Mouse (Mus musculus): ENCODE measurements around the gene Tbc1d4.

Gene Tbc1d4

GRCm38 (mm10) chr14:101532090-101532695, 76.8 kb downstream of the Tbc1d4 start:
- DNase-seq (ENCODE audit: low read depth), result no peak

DNA sequence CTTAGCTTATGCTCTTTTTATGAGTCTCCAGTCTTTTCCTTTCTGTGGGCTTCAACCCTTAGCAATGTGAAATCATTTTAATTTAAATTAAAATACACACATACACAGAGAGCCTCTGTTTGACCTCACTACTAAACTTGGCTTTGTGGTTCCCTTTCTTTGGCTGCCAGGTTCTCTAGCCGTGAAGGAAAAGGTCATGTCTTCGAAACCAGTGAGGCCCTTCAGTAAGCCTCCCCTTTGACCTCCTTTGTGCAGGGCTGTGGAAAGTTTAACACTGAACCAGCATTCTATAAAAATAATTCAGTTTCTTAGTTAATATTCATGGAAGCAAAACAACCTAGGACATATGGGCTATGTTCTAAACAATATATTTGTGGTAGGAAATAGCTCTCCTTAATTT, 78.5 kb downstream of the Tbc1d4 start:
- DNase-seq (ENCODE audit: low read depth), result no peak

GRCm38 (mm10) chr14:101529194-101529593, 79.8 kb downstream of the Tbc1d4 start:
- no peak for DNase-seq (ENCODE audit: low read depth)

DNA sequence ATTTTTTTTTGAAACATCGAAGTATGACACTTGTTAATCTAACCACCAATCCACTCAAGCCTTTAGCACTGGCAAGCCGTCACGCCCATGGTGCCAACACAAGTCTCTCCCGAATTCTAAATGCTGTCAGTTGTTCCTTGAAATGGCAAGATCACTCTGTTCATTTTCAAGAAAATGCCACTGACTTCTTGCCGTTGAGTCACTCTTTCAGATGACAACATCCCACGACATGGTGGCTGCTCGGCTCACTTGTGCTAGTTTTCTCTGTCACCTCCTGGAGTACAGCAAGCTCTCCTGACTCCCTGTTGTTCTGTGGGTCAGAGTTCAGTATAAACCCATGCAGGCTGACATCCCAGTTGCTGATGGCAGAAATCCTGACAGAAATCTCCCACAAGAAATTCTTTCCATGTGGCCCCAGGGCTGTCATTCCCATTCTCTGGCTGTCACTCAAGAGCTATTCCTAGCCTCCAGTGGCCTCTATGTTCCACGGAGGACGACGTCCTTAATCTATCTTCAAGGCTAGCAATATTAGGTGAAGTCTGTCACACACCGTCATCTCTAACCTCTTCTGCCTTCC, 81.5 kb downstream of the Tbc1d4 start:
- DNase-seq (ENCODE audit: low read depth), result no peak

DNA sequence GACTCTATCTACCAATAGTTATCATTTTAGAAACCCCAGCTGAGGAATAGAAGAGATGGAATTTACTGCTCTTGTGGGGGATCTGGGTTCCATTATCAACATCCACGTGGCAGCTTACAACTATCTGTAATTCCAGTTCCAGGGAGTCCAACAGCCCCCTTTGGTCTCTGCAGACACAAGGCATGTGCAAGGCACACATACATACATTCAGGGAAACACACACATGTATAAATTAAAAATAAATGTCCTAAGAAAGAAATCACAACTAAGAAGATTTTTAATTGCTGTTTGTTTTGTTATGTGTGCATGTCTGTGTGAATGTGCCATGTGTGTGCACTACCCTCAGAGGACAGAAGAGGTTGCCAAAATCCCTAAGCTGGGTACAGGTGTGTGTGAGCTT, 82.5 kb downstream of the Tbc1d4 start:
- DNase-seq (ENCODE audit: low read depth), result no peak

DNA sequence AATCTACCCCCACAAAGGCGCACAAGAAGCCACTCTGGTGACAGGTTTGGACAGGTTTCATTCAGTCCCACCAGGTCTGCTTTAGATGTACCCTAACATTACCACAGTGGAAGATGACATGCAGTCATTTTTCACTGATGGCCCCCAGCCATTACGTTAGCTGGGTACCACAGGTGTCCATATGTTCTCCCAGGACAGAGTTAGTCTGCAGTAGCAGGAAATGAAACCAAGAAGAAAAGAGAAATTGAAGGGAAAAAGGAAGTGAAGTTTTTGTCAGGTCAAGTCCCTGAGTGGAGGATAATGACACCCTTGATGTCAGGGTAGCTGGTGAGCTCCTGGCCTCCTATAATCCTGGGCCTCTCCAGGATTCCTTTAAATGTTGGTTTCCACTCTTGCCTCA, 89.0 kb downstream of the Tbc1d4 start:
- no peak for DNase-seq (ENCODE audit: low read depth)

DNA sequence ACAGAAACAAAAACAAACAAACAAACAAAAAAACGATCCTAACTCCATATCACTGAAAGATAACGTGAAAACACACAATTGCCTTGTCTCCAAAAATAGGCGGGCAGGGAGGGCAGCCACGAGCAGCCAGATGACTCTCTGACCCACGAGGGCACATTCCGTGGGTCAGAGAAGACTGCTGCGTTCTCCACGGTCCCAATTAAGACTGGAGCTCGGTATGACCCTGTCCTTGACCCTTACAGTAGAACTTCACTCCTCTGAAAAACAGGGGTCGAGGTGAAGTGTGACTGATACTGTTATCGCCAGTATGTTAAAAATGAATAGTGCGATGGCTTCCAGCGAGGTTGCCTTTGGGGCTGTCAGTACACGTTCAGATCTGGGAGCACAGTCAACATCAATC, 90.7 kb downstream of the Tbc1d4 start:
- DNase-seq (ENCODE audit: low read depth), result no peak

DNA sequence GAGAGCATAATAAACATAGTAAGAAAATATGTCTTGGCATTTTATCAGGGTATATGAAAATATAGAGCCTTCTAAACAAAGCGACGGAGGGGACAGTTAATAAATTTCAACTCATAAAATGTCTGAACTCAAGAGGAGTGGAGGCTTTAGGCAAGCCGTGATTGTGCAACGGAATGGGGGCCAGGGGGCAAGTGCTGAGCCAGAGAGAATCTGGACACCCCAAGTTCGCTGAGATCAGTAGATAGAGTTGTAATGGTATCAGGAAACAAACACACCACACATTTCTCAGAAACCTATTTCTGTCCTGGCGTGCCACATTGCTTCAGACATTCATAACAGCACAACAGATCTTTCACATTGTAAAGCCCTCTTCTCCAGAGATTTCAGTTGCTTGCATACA, 91.2 kb downstream of the Tbc1d4 start:
- no peak for DNase-seq (ENCODE audit: low read depth)

DNA sequence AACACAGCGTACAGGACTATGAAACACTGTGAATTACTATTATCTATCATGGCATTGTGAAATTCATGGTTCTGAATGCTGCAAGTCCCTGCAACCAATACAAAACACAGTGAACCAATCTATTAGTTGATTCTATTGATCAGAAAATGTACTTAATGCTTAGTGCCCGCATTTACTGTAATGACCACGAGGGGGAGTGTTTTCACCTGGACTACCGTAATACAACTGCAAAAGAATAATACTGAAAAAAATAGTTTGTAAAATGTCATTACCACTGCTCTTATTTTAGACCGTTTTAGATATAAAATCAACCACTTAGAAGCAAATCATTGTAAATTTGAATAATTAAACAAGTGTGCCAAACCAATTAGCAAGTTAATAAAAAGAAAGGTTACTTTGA, 91.7 kb downstream of the Tbc1d4 start:
- DNase-seq (ENCODE audit: low read depth), result peak; percentile 9

- DNase-seq (ENCODE audit: low read depth), result no peak
Measured at GRCm38 (mm10) chr14:101516864-101517263, 92.1 kb downstream of the Tbc1d4 start.

DNA sequence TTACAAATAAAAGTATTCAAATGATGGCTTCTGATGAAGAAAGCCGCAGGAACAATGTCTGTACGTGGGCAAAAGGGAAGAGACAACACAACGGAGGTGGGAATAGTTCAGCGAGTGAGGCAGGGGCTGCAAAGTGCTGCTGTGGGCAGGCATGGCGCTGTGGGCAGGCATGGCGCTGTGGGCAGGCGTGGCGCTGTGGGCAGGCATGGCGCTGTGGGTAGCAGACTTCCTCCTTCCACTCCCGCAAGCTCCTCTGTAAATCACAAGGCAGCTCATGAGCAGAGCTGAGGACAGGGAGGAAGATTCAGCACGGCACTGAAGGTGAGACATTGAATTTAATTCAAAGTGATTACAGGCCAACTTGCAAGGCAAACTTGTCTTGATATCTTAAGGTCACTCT, 93.0 kb downstream of the Tbc1d4 start:
- no peak for DNase-seq (ENCODE audit: low read depth)

DNA sequence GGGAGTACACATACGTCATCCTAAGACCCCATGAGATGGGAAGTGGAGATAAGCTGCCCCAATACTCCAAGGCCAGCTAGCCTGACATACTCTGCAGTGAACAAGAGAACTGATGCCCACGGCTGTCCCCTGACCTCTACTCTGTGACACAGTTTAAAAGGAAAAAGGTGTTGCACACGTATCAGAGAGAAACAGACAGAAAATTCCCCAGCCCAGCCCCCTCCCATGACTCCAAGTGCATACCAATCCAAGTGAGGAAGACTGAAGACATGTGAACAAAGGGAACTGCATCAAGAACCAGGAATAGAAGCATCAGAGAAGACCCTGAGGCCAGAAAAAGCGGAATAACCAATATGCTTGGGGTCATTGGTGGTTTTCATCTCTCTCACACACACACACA, 93.7 kb downstream of the Tbc1d4 start:
- DNase-seq (ENCODE audit: low read depth), result no peak

DNA sequence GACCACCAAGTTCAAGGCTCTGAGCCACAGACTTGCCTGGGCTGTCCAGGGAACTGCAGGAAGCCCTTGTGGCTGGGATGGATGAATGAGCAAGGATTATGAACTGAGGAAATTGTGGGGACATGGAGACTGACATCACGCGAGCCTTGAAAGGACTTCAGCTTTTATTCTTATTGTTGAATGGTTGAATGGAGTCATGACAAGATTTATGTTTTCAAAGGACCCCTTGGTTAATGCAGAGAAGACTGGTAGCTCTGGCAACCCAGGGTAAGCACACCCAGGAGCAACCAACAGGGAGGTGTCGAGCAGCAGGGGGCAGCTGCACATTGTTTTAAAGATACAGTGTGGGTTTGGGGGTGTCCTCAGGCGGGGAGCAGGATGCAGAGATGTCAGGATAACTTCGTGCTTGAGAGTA, 94.4 kb downstream of the Tbc1d4 start:
- DNase-seq (ENCODE audit: low read depth), result no peak

- DNase-seq (ENCODE audit: low read depth), result no peak
Measured at GRCm38 (mm10) chr14:101513163-101513562, 95.8 kb downstream of the Tbc1d4 start.

- DNase-seq (ENCODE audit: low read depth), result no peak
Measured at GRCm38 (mm10) chr14:101511410-101511809, 97.6 kb downstream of the Tbc1d4 start.

DNA sequence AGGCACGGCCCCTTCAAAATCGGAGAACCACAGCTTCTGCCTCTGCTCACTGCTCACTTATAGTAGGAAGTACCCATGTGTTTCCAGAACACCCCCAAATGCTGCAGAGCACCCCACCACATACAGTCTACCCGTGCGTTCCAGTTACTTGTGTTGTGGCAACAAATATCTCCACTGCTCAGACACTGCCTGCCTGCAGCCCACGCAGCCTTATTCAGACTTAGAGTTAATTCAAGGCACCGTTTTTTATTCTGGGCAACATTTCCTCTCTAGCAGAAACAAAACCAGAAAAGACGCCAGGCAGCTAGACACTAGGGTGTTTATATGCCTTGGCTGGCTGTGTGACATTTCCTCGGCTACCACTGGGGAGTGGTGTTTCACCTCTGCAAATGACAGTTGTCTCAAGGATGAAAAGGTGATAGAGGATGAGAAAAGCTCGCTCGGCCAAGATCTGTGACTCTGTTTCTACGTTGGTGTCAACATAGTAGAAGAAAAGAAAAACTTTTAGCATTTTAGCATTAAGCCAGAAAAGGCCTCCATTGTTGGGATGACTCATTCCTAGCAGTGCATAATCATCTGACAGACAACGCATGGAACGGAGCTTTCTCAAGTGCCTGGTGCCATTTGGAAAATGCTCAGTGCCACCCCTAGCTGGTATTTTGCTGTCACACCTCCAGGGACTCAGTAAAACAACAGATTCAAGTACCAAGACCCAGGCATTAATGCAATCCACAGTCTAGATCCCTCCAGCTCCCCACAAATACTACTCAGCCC, 98.3 kb downstream of the Tbc1d4 start:
- no peak for DNase-seq (ENCODE audit: low read depth)

- DNase-seq (ENCODE audit: low read depth), result no peak
Measured at GRCm38 (mm10) chr14:101509759-101510158, 99.2 kb downstream of the Tbc1d4 start.

GRCm38 (mm10) chr14:101507956-101508355, 101.0 kb downstream of the Tbc1d4 start:
- no peak for DNase-seq (ENCODE audit: low read depth)

DNA sequence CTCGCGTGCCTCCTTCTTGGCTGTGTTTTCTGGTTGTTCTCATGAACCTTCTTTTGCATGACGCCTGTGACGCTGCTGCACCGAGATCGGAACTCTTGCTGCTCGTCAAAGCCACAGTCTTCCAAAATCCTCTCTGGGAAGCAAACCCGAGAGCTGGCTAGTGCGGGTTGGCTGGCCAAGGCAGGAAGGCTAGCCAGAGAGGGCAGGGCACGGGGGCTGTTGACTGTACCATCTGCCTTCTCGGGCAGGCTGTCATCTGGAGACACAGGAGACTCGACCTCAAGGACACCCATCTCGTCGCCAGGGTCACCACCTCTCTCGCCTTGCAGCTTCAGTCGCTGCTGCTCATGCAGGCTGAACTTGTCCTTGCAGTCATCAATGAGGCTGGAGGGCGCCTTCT, 101.8 kb downstream of the Tbc1d4 start:
- DNase-seq (ENCODE audit: low read depth), result no peak

DNA sequence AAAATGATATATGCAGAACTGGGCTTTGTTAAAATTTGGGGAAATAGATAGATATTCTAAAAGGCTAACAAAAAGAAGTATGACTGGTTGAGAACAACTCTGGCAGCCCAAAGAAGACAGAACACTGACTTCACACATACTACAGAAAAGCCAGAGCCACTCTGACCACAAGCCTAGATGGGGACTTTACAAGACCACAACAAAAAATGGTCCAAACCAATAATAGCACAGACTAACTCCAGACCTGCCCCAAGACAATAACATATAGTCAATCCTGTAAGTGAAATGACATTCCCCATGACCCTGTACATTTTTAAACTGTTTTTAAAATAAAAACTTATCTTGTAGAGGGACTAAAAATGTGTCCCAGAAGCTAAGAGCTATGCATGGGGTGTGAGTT, 103.2 kb downstream of the Tbc1d4 start:
- no peak for DNase-seq (ENCODE audit: low read depth)

DNA sequence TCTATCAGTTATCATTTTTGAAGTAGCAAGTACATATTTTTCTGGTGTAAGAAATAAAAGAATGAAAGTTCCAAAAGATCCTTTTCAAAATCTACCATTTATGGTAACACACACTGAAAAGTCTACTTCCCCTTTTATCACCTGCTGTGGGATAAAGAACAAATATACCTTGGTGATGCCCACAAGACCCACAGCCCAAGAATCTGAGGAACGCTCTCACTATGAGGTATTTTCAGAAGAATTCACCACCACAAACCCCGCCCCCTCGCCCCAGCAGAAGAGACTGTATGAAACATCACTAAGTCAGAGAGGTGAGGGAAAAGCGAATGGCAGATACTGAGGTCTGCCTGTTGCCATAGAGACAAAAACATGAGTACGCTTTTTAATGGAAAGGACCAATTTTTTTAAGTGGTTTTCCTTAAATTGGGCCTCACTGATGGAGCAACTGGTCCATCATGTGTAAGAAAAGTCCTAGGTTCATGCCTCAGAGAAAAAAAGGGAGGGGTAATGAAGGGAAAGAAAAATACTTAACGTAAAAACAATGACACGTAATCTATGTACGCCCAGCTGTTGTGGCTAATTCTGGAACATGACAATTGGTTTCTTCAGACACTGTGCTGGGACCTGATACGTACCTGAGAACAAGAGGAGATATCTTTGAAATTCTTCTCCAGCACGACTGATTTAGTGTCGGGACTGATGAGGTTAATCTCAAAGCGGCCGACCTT, 104.4 kb downstream of the Tbc1d4 start:
- DNase-seq (ENCODE audit: low read depth), result no peak

DNA sequence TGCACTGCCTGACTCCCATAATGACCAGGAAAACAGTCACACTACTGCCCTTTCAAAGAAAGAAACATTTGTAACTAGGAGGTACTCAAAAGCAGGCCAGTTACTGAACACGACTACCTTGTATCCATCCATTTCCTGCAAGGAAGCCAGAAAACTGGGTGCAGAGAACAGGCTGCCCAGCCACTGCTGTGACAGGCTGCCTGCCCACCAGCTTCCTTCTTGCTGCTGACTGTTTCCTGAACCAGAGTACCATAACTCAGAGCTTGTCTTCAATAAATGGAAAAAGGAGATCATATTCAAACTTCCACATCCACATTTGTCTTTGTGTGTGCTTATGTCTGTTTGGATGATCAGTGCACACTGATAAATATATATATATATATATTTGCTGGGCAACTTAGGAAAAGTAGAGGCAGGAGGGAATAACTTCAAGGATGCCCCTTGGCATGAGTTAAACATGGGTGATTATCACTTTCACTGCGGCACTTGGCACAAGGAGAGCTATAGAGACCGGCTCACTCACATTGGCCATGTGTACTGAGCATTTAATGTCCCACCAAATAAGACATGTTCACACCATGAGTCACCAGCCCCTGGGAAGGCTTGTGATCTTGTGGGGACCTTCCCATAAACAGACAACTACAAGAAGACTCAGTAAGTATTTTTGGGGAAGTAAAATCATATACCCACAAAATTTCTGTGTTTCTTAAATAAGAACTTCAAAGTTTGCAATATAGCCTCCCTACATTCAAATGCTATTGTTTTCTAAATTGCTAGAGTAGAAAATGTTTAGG, 105.6 kb downstream of the Tbc1d4 start:
- no peak for DNase-seq (ENCODE audit: low read depth)
